Mouse (Mus musculus): ENCODE measurements around the gene Hpca.

The Hpca gene

GRCm38 (mm10) chr4:129107348-129107899 lies 14.4 kb downstream of the Hpca start:
- DNase-seq (ENCODE audit: low spot score): no peak

GRCm38 (mm10) chr4:129106073-129106472 lies 15.8 kb downstream of the Hpca start:
- no peak for DNase-seq (ENCODE audit: low spot score)

- DNase-seq (ENCODE audit: low spot score): no peak
Measured at GRCm38 (mm10) chr4:129105356-129105755, 16.5 kb downstream of the Hpca start, which contains the start of gene Tmem54. TSS of gene Tmem54 (plus strand) at chr4:129105548.

- no peak for DNase-seq (ENCODE audit: low spot score)
Measured at GRCm38 (mm10) chr4:129102133-129102829, 19.6 kb downstream of the Hpca start.

- no peak for DNase-seq (ENCODE audit: low spot score)
Measured at GRCm38 (mm10) chr4:129097006-129097405, 24.8 kb downstream of the Hpca start.

- DNase-seq (ENCODE audit: low spot score): no peak
Measured at GRCm38 (mm10) chr4:129095276-129095675, 26.6 kb downstream of the Hpca start.

GRCm38 (mm10) chr4:129087850-129088249 lies 34.0 kb downstream of the Hpca start:
- DNase-seq (ENCODE audit: low spot score): no peak

- peak; percentile 60 for DNase-seq (ENCODE audit: low spot score)
Measured at GRCm38 (mm10) chr4:129086078-129086477, 35.8 kb downstream of the Hpca start.

GRCm38 (mm10) chr4:129084896-129085295 lies 36.9 kb downstream of the Hpca start:
- no peak for DNase-seq (ENCODE audit: low spot score)

GRCm38 (mm10) chr4:129082379-129083115 lies 39.3 kb downstream of the Hpca start:
- DNase-seq (ENCODE audit: low spot score): peak; percentile 48

GRCm38 (mm10) chr4:129081939-129082338 lies 39.9 kb downstream of the Hpca start:
- DNase-seq (ENCODE audit: low spot score): no peak

- DNase-seq (ENCODE audit: low spot score): no peak
Measured at GRCm38 (mm10) chr4:129081512-129081911, 40.3 kb downstream of the Hpca start.

- no peak for DNase-seq (ENCODE audit: low spot score)
Measured at GRCm38 (mm10) chr4:129081041-129081440, 40.8 kb downstream of the Hpca start.

- DNase-seq (ENCODE audit: low spot score): no peak
Measured at GRCm38 (mm10) chr4:129079126-129079525, 42.7 kb downstream of the Hpca start.

- DNase-seq (ENCODE audit: low spot score): no peak
Measured at GRCm38 (mm10) chr4:129068848-129069247, 53.0 kb downstream of the Hpca start.

GRCm38 (mm10) chr4:129067638-129068415 lies 54.0 kb downstream of the Hpca start:
- no peak for DNase-seq (ENCODE audit: low spot score)

- no peak for DNase-seq (ENCODE audit: low spot score)
Measured at GRCm38 (mm10) chr4:129065688-129066236, 56.1 kb downstream of the Hpca start.

GRCm38 (mm10) chr4:129062281-129063075 lies 59.4 kb downstream of the Hpca start:
- no peak for DNase-seq (ENCODE audit: low spot score)
